Mouse (Mus musculus) limb, embryonic 11.5 days (tissue): Measurements from ENCODE around the gene Rhbdd2. TPM values are rescaled to one million over a fixed set of nuclear protein-coding genes. Genes with fewer than 3 reads are reported as not detected.

Source experiments
- ATAC-seq: fragments of 200-750 bp; cut with Nextera tagmentation; 2 replicates; pipeline ENCODE4 v1.8.0; 2017; ENCODE audit warnings: low read depth; ENCODE audit not compliant: insufficient number of reproducible peaks, low FRiP score, low TSS enrichment
- DNase-seq: peaks from one replicate; pipeline ENCODE4 v3.0.0-alpha.2; 2015; ENCODE audit warnings: low spot score
- H3K27ac ChIP-seq: fragments of 300-500 bp; sonication (generic); replicated peaks from 2 replicates; pipeline ENCODE4 v1.5.1; 2014; ENCODE audit warnings: low read depth, mild to moderate bottlenecking, low read length
- H3K27me3 ChIP-seq: fragments of 300-500 bp; sonication (generic); 2 replicates; pipeline ENCODE4 v1.6.1; 2014; ENCODE audit warnings: mild to moderate bottlenecking, low read length, mixed read lengths; ENCODE audit not compliant: control insufficient read depth, insufficient read depth
- H3K36me3 ChIP-seq: fragments of 300-500 bp; sonication (generic); 2 replicates; pipeline ENCODE4 v1.6.1; 2014; ENCODE audit warnings: mild to moderate bottlenecking, low read length, moderate library complexity, mixed read lengths; ENCODE audit not compliant: control insufficient read depth, insufficient read depth
- H3K4me1 ChIP-seq: fragments of 300-500 bp; sonication (generic); 2 replicates; pipeline ENCODE4 v1.6.1; 2014; ENCODE audit warnings: low read length, mixed read lengths; ENCODE audit not compliant: control insufficient read depth, insufficient read depth
- H3K4me2 ChIP-seq: fragments of 300-500 bp; sonication (generic); 2 replicates; pipeline ENCODE4 v1.6.1; 2014; ENCODE audit warnings: low read depth, mild to moderate bottlenecking, moderate library complexity; ENCODE audit not compliant: severe bottlenecking
- H3K4me3 ChIP-seq: fragments of 300-500 bp; sonication (generic); 2 replicates; pipeline ENCODE4 v1.5.1; 2014; ENCODE audit warnings: low read depth, low read length
- H3K9ac ChIP-seq: fragments of 300-500 bp; sonication (generic); 2 replicates; pipeline ENCODE4 v1.6.1; 2014; ENCODE audit warnings: mild to moderate bottlenecking, low read length
- H3K9me3 ChIP-seq: fragments of 300-500 bp; sonication (generic); 2 replicates; pipeline ENCODE4 v1.6.1; 2016; ENCODE audit warnings: low read length; ENCODE audit not compliant: control insufficient read depth
- WGBS: fragments of 180-500 bp; shearing (Covaris S2); extraction: QIAGEN DNeasy Blood & Tissue Kit; methylation state at CpG from one replicate; pipeline ENCODE4 v1.1.7; 2014; 5-methylcytosine and 5-hydroxymethylcytosine counted together
- polyA plus RNA-seq: library from polyadenylated mRNA; unstranded; fragments of >200 nt; fragmentation: Nextera tagmentation; extraction: Ambion mirVana; gene quantifications from 2 replicates; pipeline ENCODE4 v1.2.1, GENCODE M21; 2014

Rhbdd2 gene
- polyA plus RNA-seq, 1 experiment from 2014 or later, result 55.3 TPM

GRCm38 (mm10) chr5:135639760-135640458 is 7.5 kb downstream of the Rhbdd2 start:
- no peaks in the 10 kb centered on the region for H3K9me3 ChIP-seq
- no peaks in the 10 kb centered on the region for H3K4me1 ChIP-seq
- no peak for DNase-seq
- WGBS, result 88% methylated on average over 7 of the region's 7 CpGs
- no peak for ATAC-seq
- H3K4me3 ChIP-seq, result no peak overlapping the region
- H3K4me2 ChIP-seq, result no peak overlapping the region
- no peak overlapping the region for H3K9ac ChIP-seq
- H3K36me3 ChIP-seq, result peaks cover 14% of the 10 kb centered on the region
- no peaks in the 10 kb centered on the region for H3K27me3 ChIP-seq
- no peak overlapping the region for H3K27ac ChIP-seq

GRCm38 (mm10) chr5:135640459-135640789 is 8.0 kb downstream of the Rhbdd2 start:
- no peak for DNase-seq
- 92% methylated on average over 6 of the region's 6 CpGs for WGBS
- H3K27me3 ChIP-seq, result no peaks in the 10 kb centered on the region
- no peak for ATAC-seq
- no peaks in the 10 kb centered on the region for H3K4me1 ChIP-seq
- H3K9me3 ChIP-seq, result no peaks in the 10 kb centered on the region
- no peak overlapping the region for H3K9ac ChIP-seq
- no peak overlapping the region; the same call in 1 of the 2 replicates for H3K4me2 ChIP-seq
- H3K27ac ChIP-seq, result no peak overlapping the region
- H3K36me3 ChIP-seq, result peaks cover 14% of the 10 kb centered on the region
- no peak overlapping the region for H3K4me3 ChIP-seq

GRCm38 (mm10) chr5:135641028-135641427 is 8.6 kb downstream of the Rhbdd2 start:
- no peak for DNase-seq
- Histone ChIP-seq H3K9me3 (no peaks in the 10 kb centered on the region), H3K4me3 (no peak overlapping the region), H3K27ac (no peak overlapping the region), H3K4me1 (no peaks in the 10 kb centered on the region), H3K27me3 (no peaks in the 10 kb centered on the region), H3K36me3 (peaks cover 14% of the 10 kb centered on the region; the same call in 1 of the 2 replicates), H3K4me2 (no peak overlapping the region), H3K9ac (no peak overlapping the region)
- 100% methylated on average over 1 of the region's 1 CpGs for WGBS
- ATAC-seq, result no peak

GRCm38 (mm10) chr5:135642686-135643551 is 10.5 kb downstream of the Rhbdd2 start:
- WGBS, result 87% methylated on average over 10 of the region's 10 CpGs
- ATAC-seq, result no peak
- H3K9ac ChIP-seq, result no peak overlapping the region
- no peaks in the 10 kb centered on the region for H3K4me1 ChIP-seq
- DNase-seq, result no peak
- H3K4me3 ChIP-seq, result no peak overlapping the region
- no peaks in the 10 kb centered on the region for H3K9me3 ChIP-seq
- H3K27me3 ChIP-seq, result no peaks in the 10 kb centered on the region
- H3K4me2 ChIP-seq, result no peak overlapping the region
- no peak overlapping the region for H3K27ac ChIP-seq
- H3K36me3 ChIP-seq, result peaks cover 9% of the 10 kb centered on the region; the same call in 1 of the 2 replicates

- WGBS, result 100% methylated on average over 1 of the region's 1 CpGs
- no peak overlapping the region for H3K27ac ChIP-seq
- peaks cover 9% of the 10 kb centered on the region; the same call in 1 of the 2 replicates for H3K36me3 ChIP-seq
These were observed 11.1 kb downstream of the Rhbdd2 start for GRCm38 (mm10) chr5:135643552-135643842.

GRCm38 (mm10) chr5:135643869-135644268 is 11.5 kb downstream of the Rhbdd2 start:
- Histone ChIP-seq H3K27me3 (no peaks in the 10 kb centered on the region), H3K4me3 (no peak overlapping the region), H3K9ac (no peak overlapping the region), H3K27ac (no peak overlapping the region), H3K4me2 (no peak overlapping the region), H3K36me3 (peaks cover 9% of the 10 kb centered on the region; the same call in 1 of the 2 replicates), H3K4me1 (no peaks in the 10 kb centered on the region), H3K9me3 (no peaks in the 10 kb centered on the region)
- ATAC-seq, result no peak
- DNase-seq, result no peak
- 96% methylated on average over 8 of the region's 8 CpGs for WGBS

More at GRCm38 (mm10) chr5:135643552-135643842, 11.1 kb downstream of the Rhbdd2 start:
- Histone ChIP-seq H3K9me3 (no peaks in the 10 kb centered on the region), H3K9ac (no peak overlapping the region), H3K27me3 (no peaks in the 10 kb centered on the region), H3K4me1 (no peaks in the 10 kb centered on the region), H3K4me3 (no peak overlapping the region), H3K4me2 (no peak overlapping the region)
- DNase-seq, result no peak
- no peak for ATAC-seq

- H3K4me3 ChIP-seq, result no peak overlapping the region
- no peak overlapping the region for H3K4me2 ChIP-seq
- H3K9me3 ChIP-seq, result no peaks in the 10 kb centered on the region
- no peak overlapping the region for H3K27ac ChIP-seq
- H3K4me1 ChIP-seq, result no peaks in the 10 kb centered on the region
- no peak overlapping the region for H3K9ac ChIP-seq
- 0 out of 2 replicates have a peak, but pooled peaks cover 5% of the 10 kb centered on the region for H3K36me3 ChIP-seq
- DNase-seq (no peak), ATAC-seq (no peak)
- 88% methylated on average over 5 of the region's 5 CpGs for WGBS
- H3K27me3 ChIP-seq, result no peaks in the 10 kb centered on the region
These were observed 12.9 kb downstream of the Rhbdd2 start for GRCm38 (mm10) chr5:135645330-135645729.

- no peak overlapping the region for H3K4me3 ChIP-seq
- no peaks in the 10 kb centered on the region for H3K4me1 ChIP-seq
- 88% methylated on average over 6 of the region's 6 CpGs for WGBS
- H3K36me3 ChIP-seq, result 0 out of 2 replicates have a peak, but pooled peaks cover 5% of the 10 kb centered on the region
- H3K4me2 ChIP-seq, result no peak overlapping the region
- H3K27me3 ChIP-seq, result no peaks in the 10 kb centered on the region
- no peak overlapping the region for H3K9ac ChIP-seq
- no peak for ATAC-seq
- H3K27ac ChIP-seq, result no peak overlapping the region
- DNase-seq, result no peak
- H3K9me3 ChIP-seq, result no peaks in the 10 kb centered on the region
These were observed 13.6 kb downstream of the Rhbdd2 start for GRCm38 (mm10) chr5:135646038-135646437.
